Mouse (Mus musculus): ENCODE results near the gene Vmn1r58.
"Not testable (repeated sequence)": the region's sequence is repeated elsewhere in the genome, so short reads cannot be mapped to it uniquely, and the experiment has no call there.

The Vmn1r58 gene

GRCm38 (mm10) chr7:5413296-5413695 lies at the start of gene Vmn1r58:
Gene Vmn1r58 (minus strand): TSS chr7:5413396.
- not testable (repeated sequence) for DNase-seq

DNA sequence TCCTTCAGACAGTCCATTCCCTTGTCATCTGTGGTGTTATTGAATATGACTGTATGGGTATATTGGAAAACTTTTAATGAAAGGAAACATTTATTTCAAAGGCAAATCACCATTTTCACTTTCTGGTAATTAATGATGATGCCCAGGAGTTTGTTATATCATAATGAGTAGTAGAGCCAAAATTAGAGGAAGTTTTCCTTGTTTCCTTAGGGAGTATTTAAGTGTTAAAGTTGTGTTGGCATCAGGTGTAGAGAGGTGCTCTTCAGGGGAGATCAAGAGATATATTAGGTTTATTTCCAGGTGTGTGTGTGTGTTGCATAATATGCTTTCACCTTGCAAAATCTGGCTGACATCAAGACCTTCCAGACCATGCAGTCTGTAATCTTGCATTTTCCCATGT lies 43.5 kb upstream of the Vmn1r58 start, which contains the start of gene Vmn1r59:
Gene Vmn1r59 (minus strand): TSS at position 101 of the 400 bp plus-strand sequence.
- no peak for DNase-seq

DNA sequence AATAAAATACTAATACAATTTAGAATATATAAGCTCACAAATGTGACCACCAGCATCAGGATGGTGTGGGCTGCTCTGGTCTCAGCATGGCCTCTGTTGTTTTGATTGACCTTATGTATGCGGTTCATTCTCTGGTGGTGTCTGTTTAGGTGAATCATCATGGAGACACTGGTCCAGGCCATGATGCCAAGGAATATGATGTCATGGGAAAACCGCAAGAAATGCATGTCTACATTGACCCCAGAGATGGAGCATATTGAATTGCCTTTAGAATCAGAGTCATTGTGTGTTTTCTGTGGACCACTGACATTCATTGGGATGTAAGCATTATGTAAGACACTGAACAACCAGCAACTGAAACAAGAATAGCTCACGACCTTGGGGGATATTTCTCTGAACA lies 40.8 kb upstream of the Vmn1r58 start:
- not testable (repeated sequence) for DNase-seq

DNA sequence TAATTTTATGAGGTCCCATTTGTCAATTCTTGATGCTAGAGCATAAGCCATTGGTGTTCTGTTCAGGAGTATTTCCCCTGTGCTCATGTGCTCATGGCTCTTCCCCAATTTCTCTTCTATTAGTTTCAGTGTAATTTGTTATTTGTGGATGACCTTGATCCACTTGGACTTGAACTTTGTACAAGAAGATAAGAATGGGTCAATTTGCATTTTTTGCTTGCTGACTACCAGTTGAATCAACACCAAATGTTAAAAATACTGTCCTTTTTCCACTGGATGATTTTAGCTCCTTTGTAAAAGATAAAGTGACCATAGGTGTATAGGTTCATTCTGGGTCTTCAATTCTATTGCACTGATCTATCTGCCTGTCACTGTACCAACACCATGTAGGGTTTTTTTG lies 35.4 kb upstream of the Vmn1r58 start:
- no peak for DNase-seq

GRCm38 (mm10) chr7:5406201-5406600 lies 7.0 kb downstream of the Vmn1r58 start:
- DNase-seq = no peak

- DNase-seq = no peak
Observed at GRCm38 (mm10) chr7:5366724-5367123, 46.5 kb downstream of the Vmn1r58 start.

DNA sequence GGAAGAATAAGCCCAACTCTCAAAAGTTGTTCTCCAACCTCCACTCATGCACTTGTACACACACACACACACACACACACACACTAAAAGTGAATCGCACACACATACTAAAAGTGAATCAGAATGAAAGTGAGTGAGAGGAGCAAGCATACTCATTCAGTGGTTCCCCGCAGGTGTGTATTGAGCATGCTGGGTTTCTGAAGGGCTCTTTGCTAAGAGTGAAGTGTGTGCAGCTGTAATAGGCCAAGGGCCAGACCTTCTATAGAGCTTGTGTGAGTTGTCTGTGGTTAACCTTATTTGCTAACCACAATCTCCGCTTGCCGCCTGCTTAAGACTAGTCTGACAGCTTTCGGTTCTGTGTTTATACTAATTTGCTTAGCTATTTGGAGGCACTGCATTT lies 49.6 kb downstream of the Vmn1r58 start:
- no peak for DNase-seq
